Comparison of ENCODE assay signal across 8 mouse cellular contexts in genomic region chr11:31870285-31871010, GRCm38 (mm10). TPM values are rescaled to one million over a fixed set of nuclear protein-coding genes. Genes with fewer than 3 reads are reported as not detected.
DNase-seq lines count a peak whose midpoint lies in the region; ATAC-seq lines count a peak whose summit lies in the region.

No protein-coding gene starts in this region.

- H3K27me3 ChIP-seq in heart, embryonic 13.5 days (replicated peaks), result no peaks in the 10 kb centered on the region
- no peaks in the 10 kb centered on the region for H3K27me3 ChIP-seq in liver, embryonic 12.5 days (replicated peaks)
- H3K27me3 ChIP-seq in stomach, embryonic 15.5 days (replicated peaks), result no peaks in the 10 kb centered on the region

- under 1% methylated on average over 52 of the region's 53 CpGs for WGBS in heart, embryonic 13.5 days
- under 1% methylated on average over 53 of the region's 53 CpGs for WGBS in liver, embryonic 12.5 days (ENCODE audit: insufficient replicate concordance)
- WGBS in stomach, embryonic 15.5 days, result under 1% methylated on average over 53 of the region's 53 CpGs

- peak; percentile 98 for ATAC-seq in heart, embryonic 13.5 days (ENCODE audit: extremely low read depth, insufficient number of reproducible peaks, low FRiP score, low TSS enrichment)
- ATAC-seq in liver, embryonic 12.5 days, result peak; percentile 99
- peak; percentile 100 for ATAC-seq in stomach, embryonic 15.5 days (ENCODE audit: insufficient read depth, low FRiP score, low read depth)

- no peaks in the 10 kb centered on the region; the same call in 1 of the 2 replicates for H3K4me1 ChIP-seq in brown adipose tissue, adult 24 weeks (ENCODE audit: control insufficient read depth, insufficient read depth, insufficient read length, low read length)
- peaks cover 30% of the 10 kb centered on the region for H3K4me1 ChIP-seq in heart, embryonic 13.5 days
- H3K4me1 ChIP-seq in liver, embryonic 12.5 days, result peaks cover 44% of the 10 kb centered on the region
- no peaks in the 10 kb centered on the region for H3K4me1 ChIP-seq in stomach, embryonic 15.5 days

- H3K27ac ChIP-seq in brown adipose tissue, adult 24 weeks (replicated peaks; ENCODE audit: low read depth, low read length), result peak overlapping the region; percentile 98
- H3K27ac ChIP-seq in heart, embryonic 13.5 days (replicated peaks), result peak overlapping the region; percentile 92
- peak overlapping the region; percentile 94 for H3K27ac ChIP-seq in liver, embryonic 12.5 days
- H3K27ac ChIP-seq in stomach, embryonic 15.5 days, result peak overlapping the region; percentile 85

- no peaks in the 10 kb centered on the region for H3K9me3 ChIP-seq in heart, embryonic 13.5 days
- H3K9me3 ChIP-seq in liver, embryonic 12.5 days (replicated peaks), result no peaks in the 10 kb centered on the region
- no peaks in the 10 kb centered on the region for H3K9me3 ChIP-seq in stomach, embryonic 15.5 days

- H3K36me3 ChIP-seq in heart, embryonic 13.5 days, result no peaks in the 10 kb centered on the region
- H3K36me3 ChIP-seq in liver, embryonic 12.5 days, result peaks cover 26% of the 10 kb centered on the region
- no peaks in the 10 kb centered on the region for H3K36me3 ChIP-seq in stomach, embryonic 15.5 days

- peak overlapping the region; percentile 92 for H3K4me3 ChIP-seq in brown adipose tissue, adult 24 weeks (ENCODE audit: insufficient read depth, low read depth, low read length)
- H3K4me3 ChIP-seq in heart, embryonic 13.5 days, result peak overlapping the region; percentile 91
- peak overlapping the region; percentile 90 for H3K4me3 ChIP-seq in liver, embryonic 12.5 days
- peak overlapping the region; percentile 83 for H3K4me3 ChIP-seq in stomach, embryonic 15.5 days (replicated peaks)

- H3K4me2 ChIP-seq in heart, embryonic 13.5 days, result peak overlapping the region; percentile 87
- peak overlapping the region; percentile 87 for H3K4me2 ChIP-seq in liver, embryonic 12.5 days
- peak overlapping the region; percentile 83 for H3K4me2 ChIP-seq in stomach, embryonic 15.5 days

- H3K9ac ChIP-seq in heart, embryonic 13.5 days, result peak overlapping the region; percentile 96
- peak overlapping the region; percentile 97 for H3K9ac ChIP-seq in liver, embryonic 12.5 days
- peak overlapping the region; percentile 68; the same call in 1 of the 2 replicates for H3K9ac ChIP-seq in stomach, embryonic 15.5 days

- peak; percentile 100 for DNase-seq in CD4-positive, CD25-positive, alpha-beta regulatory T cell, adult 2 months (ENCODE audit: low read depth, low spot score)
- DNase-seq in fat pad, adult 2 months (ENCODE audit: extremely low read depth, low read depth, low spot score), result peak; percentile 76
- DNase-seq in kidney, postnatal 10 days, result peak; percentile 100
- peak; percentile 97 to 98 for DNase-seq in natural killer cell, adult 2 months (ENCODE audit: low spot score in 2 of 2)

RNA-seq across cellular contexts. Expression of gene Cpeb4, which starts 1.6 kb away (rescaled TPM):
- polyA plus RNA-seq in brown adipose tissue, adult 24 weeks (2012; ENCODE audit: insufficient read depth, insufficient read length, missing spikeins), result 12.2 and 16.5 TPM in 2 replicates
- polyA plus RNA-seq in heart, embryonic 13.5 days (2015; fragmentation: Nextera tagmentation; extraction: Ambion mirVana), result 6.2 and 6.7 TPM in 2 replicates
- 21.5 and 24.7 TPM in 2 replicates for polyA plus RNA-seq in liver, embryonic 12.5 days (2016; fragmentation: Nextera tagmentation; extraction: Ambion mirVana)
- 4.2 and 4.6 TPM in 2 replicates for polyA plus RNA-seq in stomach, embryonic 15.5 days (2015; fragmentation: Nextera tagmentation; extraction: Ambion mirVana)

Comparison
In these comparisons a context has a peak if more than half of its experiments do, and no peak if none do; other contexts are left out.
1. Peak in every context shown above with its lines: DNase-seq, ATAC-seq, H3K4me3 ChIP-seq and H3K27ac ChIP-seq.